Mouse (Mus musculus) testis, adult 2 months (tissue): ENCODE measurements around the gene 1600014C23Rik. TPM values are rescaled to one million over a fixed set of nuclear protein-coding genes. Genes with fewer than 3 reads are reported as not detected.

Experiments
- H3K27ac ChIP-seq: fragments of 200-500 bp; 2 replicates; pipeline ENCODE4 v1.5.1; 2012; ENCODE audit warnings: low read depth, low read length; ENCODE audit not compliant: control insufficient read depth, insufficient read depth
- H3K27me3 ChIP-seq: fragments of 200-500 bp; 2 replicates; pipeline ENCODE4 v1.6.1; 2012; ENCODE audit warnings: mild to moderate bottlenecking, low read length, moderate library complexity; ENCODE audit not compliant: control insufficient read depth, insufficient read depth
- H3K36me3 ChIP-seq: fragments of 200-500 bp; 2 replicates; pipeline ENCODE4 v1.6.1; 2012; ENCODE audit warnings: mild to moderate bottlenecking, low read length; ENCODE audit not compliant: control insufficient read depth, insufficient read depth
- H3K4me1 ChIP-seq: fragments of 200-500 bp; 2 replicates; pipeline ENCODE4 v1.6.1; 2012; ENCODE audit warnings: low read length; ENCODE audit not compliant: control insufficient read depth, insufficient read depth
- H3K4me3 ChIP-seq: fragments of 200-500 bp; 2 replicates; pipeline ENCODE4 v1.5.1; 2012; ENCODE audit warnings: low read depth, mild to moderate bottlenecking, low read length, moderate library complexity, mixed read lengths; ENCODE audit not compliant: control insufficient read depth
- CTCF ChIP-seq: fragments of 200-500 bp; IDR thresholded peaks from 2 replicates; pipeline ENCODE4 v1.5.1; 2012; ENCODE audit warnings: low read depth, mild to moderate bottlenecking, inconsistent platforms, low read length, moderate library complexity; ENCODE audit not compliant: control insufficient read depth, insufficient read depth, insufficient replicate concordance
- POLR2A ChIP-seq: fragments of 200-500 bp; IDR thresholded peaks from 2 replicates; pipeline ENCODE4 v1.6.1; 2012; ENCODE audit warnings: low read depth, mild to moderate bottlenecking, inconsistent platforms, low read length, moderate library complexity; ENCODE audit not compliant: control insufficient read depth
- polyA plus RNA-seq: library from polyadenylated mRNA; depleted of rRNA; stranded (reverse); fragments of >200 nt; gene quantifications from 2 replicates; pipeline ENCODE4 v1.2.3, GENCODE M21; 2012

Gene 1600014C23Rik
- polyA plus RNA-seq, 1 experiment, result 0.36 TPM

GRCm38 (mm10) chr17:45769821-45770220 lies 36.2 kb upstream of the 1600014C23Rik start:
- no peak overlapping the region for H3K27ac ChIP-seq
- TF ChIP-seq POLR2A (no peak), CTCF (no peak)
- no peaks in the 10 kb centered on the region for H3K27me3 ChIP-seq
- H3K36me3 ChIP-seq, result no peaks in the 10 kb centered on the region
- H3K4me3 ChIP-seq, result no peak overlapping the region
- H3K4me1 ChIP-seq, result no peaks in the 10 kb centered on the region; the same call in 1 of the 2 replicates

DNA sequence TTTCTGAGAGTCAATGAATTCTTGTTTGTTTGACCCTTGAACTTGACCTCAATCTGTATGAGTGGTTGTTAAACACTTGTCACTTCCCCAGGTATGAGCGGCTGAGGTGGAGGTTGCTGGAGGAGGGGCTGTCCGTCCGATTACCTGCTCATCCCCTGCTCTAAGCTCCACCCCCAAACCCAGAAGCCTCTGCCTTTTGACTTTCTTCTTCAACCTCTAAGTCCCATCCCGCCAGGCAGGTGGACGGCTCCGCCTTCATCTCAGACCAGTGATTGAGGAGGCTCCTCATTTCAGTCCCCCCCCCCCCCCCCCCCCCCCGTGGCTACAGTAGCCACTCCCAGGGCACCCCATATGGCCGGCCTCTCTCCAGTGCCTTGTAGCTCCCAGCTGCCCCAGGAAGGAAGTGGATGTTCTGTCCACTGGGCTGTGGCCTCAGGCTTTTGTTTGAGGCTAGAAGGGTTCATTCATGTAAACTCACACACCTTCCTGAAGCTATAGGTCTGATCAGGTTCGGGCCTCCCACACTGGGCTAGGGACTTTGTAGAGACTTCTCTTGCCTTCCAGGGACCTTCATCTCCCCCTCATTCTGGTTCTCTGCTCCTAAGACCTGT lies 34.0 kb upstream of the 1600014C23Rik start:
- TF ChIP-seq CTCF, result no peak
- no peak for TF ChIP-seq POLR2A
- H3K27ac ChIP-seq, result no peak overlapping the region
- H3K36me3 ChIP-seq, result no peaks in the 10 kb centered on the region
- peak overlapping the region; percentile 23; the same call in 1 of the 2 replicates for H3K4me3 ChIP-seq
- H3K4me1 ChIP-seq, result no peaks in the 10 kb centered on the region; the same call in 1 of the 2 replicates
- H3K27me3 ChIP-seq, result no peaks in the 10 kb centered on the region

DNA sequence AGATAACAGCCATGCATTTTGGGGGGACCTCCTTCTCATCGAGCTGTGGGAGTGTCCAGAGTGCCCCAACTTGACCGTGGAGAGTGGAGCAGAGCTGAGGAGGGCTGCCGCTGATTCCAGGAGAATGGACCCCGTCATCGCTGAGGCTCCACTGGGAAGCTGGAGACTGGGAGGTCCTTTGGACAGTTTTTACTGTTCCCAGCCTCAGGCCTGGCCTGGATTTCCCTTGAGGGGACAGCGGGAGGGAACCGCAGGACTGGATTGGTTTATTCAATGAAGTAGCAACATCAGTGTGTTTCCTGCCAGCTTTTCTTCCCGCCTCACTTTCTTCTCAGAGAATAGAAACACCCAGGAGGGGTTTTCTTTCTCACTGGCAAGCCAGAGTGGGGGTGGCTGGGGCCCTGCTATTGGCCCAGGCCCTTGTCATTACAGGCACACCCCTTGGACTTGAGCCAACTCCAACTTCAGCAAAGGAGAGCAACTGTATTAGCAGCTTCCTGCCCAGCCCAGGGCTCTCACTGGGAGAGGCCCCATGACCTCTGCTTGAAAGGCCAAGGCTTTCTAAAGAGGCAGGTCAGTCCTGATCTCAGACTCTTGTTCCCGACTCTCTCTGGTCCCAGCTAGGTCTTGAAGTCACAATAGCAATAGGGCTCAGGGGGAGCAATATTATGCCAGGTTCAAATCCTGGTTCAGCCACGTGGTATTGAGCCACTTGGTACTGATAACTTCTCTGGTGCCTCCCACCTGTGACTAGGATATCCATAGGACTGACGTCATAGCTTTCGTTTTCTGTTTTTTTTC lies 33.3 kb upstream of the 1600014C23Rik start:
- Histone ChIP-seq H3K36me3 (no peaks in the 10 kb centered on the region), H3K4me3 (peak overlapping the region; percentile 23; the same call in 1 of the 2 replicates), H3K4me1 (no peaks in the 10 kb centered on the region; the same call in 1 of the 2 replicates)

GRCm38 (mm10) chr17:45765914-45766313 lies 32.3 kb upstream of the 1600014C23Rik start:
- Histone ChIP-seq H3K4me1 (no peaks in the 10 kb centered on the region; the same call in 1 of the 2 replicates), H3K27me3 (no peaks in the 10 kb centered on the region), H3K36me3 (no peaks in the 10 kb centered on the region), H3K27ac (no peak overlapping the region), H3K4me3 (no peak overlapping the region)
- TF ChIP-seq CTCF, result no peak

More for the DNA sequence above, 33.3 kb upstream of the 1600014C23Rik start:
- no peaks in the 10 kb centered on the region for H3K27me3 ChIP-seq
- H3K27ac ChIP-seq, result no peak overlapping the region
- TF ChIP-seq CTCF, result no peak
- no peak for TF ChIP-seq POLR2A

DNA sequence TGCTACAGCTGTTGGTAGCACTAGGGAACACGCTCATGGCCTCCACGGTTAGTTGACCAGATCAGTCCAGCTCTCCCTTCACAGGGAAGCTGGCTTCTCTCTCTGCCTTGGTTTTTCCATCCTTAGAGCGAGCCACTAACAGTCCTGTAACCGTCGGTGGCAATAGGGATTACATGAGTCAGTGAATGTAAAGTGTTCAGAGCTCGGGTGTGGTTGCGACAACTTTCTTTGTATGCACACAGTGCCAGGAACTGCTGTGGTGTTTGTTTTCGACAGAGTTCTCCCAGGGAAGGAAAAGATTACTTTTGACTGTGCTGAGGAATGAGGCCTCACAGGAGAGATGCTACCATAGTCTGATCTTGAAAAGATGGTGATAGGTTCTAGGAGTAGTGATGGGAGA lies 29.5 kb upstream of the 1600014C23Rik start:
- Histone ChIP-seq H3K4me1 (no peaks in the 10 kb centered on the region; the same call in 1 of the 2 replicates), H3K27me3 (no peaks in the 10 kb centered on the region), H3K36me3 (no peaks in the 10 kb centered on the region), H3K4me3 (no peak overlapping the region), H3K27ac (no peak overlapping the region)
- no peak for TF ChIP-seq POLR2A
- no peak for TF ChIP-seq CTCF

- H3K27me3 ChIP-seq, result no peaks in the 10 kb centered on the region
- H3K36me3 ChIP-seq, result no peaks in the 10 kb centered on the region
- H3K4me3 ChIP-seq, result no peak overlapping the region
- TF ChIP-seq CTCF (no peak), POLR2A (no peak)
- H3K27ac ChIP-seq, result no peak overlapping the region
- no peaks in the 10 kb centered on the region for H3K4me1 ChIP-seq
Measured at GRCm38 (mm10) chr17:45761902-45762301, 28.3 kb upstream of the 1600014C23Rik start.

DNA sequence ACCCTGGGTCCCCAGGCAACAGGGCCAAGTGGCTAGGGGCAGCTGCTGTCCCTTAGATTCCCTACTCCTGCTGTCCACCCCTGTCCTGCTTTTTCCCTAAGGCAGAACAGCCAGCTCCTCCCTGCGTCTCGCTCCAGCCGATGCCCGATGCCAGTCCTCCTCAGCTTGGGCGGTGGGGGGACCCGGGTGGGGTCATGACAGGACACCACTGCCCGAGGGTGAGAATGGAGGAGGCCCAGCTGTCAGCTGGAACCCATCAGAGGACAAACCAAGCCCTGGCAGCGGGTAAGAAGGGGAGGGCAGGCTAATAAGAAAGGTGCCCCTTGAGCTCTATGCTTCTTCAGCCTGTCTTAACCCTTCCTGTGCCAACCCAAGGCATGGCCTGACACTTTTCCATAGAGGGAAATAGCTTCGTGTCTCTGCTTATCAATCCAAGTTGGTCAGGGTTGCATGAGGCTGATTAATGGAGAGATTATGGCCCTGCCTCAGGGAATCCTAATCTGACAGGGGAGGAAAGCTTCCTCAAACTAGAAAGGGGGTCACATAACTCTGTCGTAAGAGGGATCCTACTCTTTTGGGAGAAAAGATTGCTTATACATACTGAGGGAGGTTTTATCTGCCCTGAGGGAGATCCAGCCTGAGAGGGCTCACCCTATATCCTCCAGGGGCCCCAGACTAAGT lies 27.5 kb upstream of the 1600014C23Rik start:
- Histone ChIP-seq H3K27me3 (no peaks in the 10 kb centered on the region), H3K4me3 (no peak overlapping the region), H3K36me3 (no peaks in the 10 kb centered on the region), H3K27ac (no peak overlapping the region), H3K4me1 (no peaks in the 10 kb centered on the region)
- TF ChIP-seq POLR2A, result no peak
- TF ChIP-seq CTCF, result no peak
